Mouse (Mus musculus): ENCODE measurements around the gene Scgb1c1. TPM values are rescaled to one million over a fixed set of nuclear protein-coding genes. Genes with fewer than 3 reads are reported as not detected.

Scgb1c1 gene
- polyA plus RNA-seq, 1 experiment from 2014 or later: not detected

DNA sequence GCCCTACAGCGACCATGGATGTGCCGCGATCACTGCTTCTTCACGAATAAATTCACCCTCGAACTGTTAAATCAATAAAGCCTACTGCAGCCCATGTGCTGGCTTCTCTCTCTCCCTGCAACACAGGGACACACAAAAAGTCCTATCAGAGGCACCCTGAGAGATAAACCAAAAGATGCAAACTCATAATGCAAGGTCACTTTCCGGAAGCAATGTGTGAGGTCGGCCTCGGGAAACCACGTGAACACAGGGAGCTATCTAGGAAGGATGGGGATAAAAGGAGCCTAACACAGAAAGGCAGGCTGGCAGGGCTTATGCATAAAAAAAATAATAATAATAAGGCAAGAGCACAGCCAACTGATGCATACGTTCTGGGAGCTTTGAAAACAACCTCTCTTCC lies 1.3 kb downstream of the Scgb1c1 start:
- WGBS: 71% methylated on average over 10 of the region's 10 CpGs
- H3K4me2 ChIP-seq (ENCODE audit: low read length): no peak overlapping the region
- no peaks in the 10 kb centered on the region for H3K9me3 ChIP-seq (ENCODE audit: control insufficient read depth, low read length)
- ATAC-seq (ENCODE audit: insufficient number of reproducible peaks, insufficient read depth, low FRiP score, low read depth): no peak
- no peak overlapping the region for H3K27ac ChIP-seq (replicated peaks in 1 of 2; ENCODE audit: control insufficient read depth in 1 of 2, insufficient read depth in 1 of 2, low read depth in 2 of 2, low read length in 2 of 2)
- peaks cover 0 to 5% of the 10 kb centered on the region in 2 experiments; a peak in 3 of 4 replicates for H3K4me1 ChIP-seq (ENCODE audit: control insufficient read depth in 2 of 2, insufficient read depth in 2 of 2, low read length in 2 of 2)
- no peak overlapping the region for H3K9ac ChIP-seq (ENCODE audit: low read length)
- H3K4me3 ChIP-seq (ENCODE audit: control insufficient read depth in 1 of 2, insufficient read depth in 1 of 2, low read depth in 1 of 2, low read length in 2 of 2): no peak overlapping the region
- H3K27me3 ChIP-seq (ENCODE audit: control insufficient read depth, insufficient read depth, low read length): peaks cover 23% of the 10 kb centered on the region
- peaks cover 4% of the 10 kb centered on the region for H3K36me3 ChIP-seq (ENCODE audit: control insufficient read depth, insufficient read depth, low read length)

DNA sequence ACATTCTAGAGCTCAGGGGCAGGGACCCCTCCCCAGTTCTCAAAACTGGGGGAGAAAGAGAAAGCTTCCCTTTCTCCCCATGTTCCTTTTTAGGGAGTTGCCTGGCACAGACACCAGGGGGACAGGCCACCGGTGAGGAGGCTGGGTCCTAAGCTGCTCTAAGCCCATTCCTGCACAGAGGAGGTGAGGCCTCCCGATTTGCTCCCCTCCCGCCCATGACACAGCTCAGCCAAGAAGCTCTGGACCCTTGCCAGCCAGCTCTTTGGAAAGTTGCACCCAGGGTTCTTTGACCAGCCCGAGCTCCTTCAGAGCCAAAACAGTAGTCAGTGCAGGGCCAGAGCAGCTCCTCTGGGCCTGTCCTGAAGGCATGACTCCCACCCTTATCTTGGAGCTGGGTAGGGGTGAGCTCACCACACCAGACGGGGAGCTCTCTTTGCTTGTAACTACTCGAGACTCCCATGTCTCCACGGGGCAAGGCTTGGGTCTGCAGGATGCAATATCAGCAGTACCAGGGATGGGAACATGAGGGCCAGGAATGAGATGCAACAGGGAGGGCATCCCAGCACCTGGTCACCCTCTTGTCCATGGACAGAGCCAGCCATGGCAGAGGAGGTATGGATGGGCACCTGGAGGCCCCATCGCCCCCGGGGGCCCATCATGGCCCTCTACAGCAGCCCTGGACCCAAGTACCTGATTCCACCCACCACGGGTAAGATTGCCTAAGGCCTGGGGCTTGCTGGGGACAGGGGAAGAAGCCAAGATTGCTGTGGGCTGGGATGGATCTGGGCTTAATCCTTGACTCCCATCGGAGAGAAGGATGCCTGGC lies 2.6 kb downstream of the Scgb1c1 start, which contains the start of gene Odf3:
Odf3 (plus strand) TSS at position 51 of the 826 bp plus-strand sequence.
- Histone ChIP-seq H3K4me1 (ENCODE audit: control insufficient read depth in 2 of 2, insufficient read depth in 2 of 2, low read length in 2 of 2) (peaks cover 0 to 5% of the 10 kb centered on the region in 2 experiments; a peak in 3 of 4 replicates), H3K9me3 (ENCODE audit: control insufficient read depth, low read length) (no peaks in the 10 kb centered on the region), H3K4me3 (ENCODE audit: control insufficient read depth in 1 of 2, insufficient read depth in 1 of 2, low read depth in 1 of 2, low read length in 2 of 2) (no peak within 1 kb of the TSS), H3K27me3 (ENCODE audit: control insufficient read depth, insufficient read depth, low read length) (peaks cover 15% of the 10 kb centered on the region; the same call in 1 of the 2 replicates), H3K36me3 (ENCODE audit: control insufficient read depth, insufficient read depth, low read length) (peaks cover 15% of the 10 kb centered on the region), H3K4me2 (ENCODE audit: low read length) (no peak within 1 kb of the TSS), H3K9ac (ENCODE audit: low read length) (no peak within 1 kb of the TSS), H3K27ac (replicated peaks in 1 of 2; ENCODE audit: control insufficient read depth in 1 of 2, insufficient read depth in 1 of 2, low read depth in 2 of 2, low read length in 2 of 2) (no peak within 1 kb of the TSS)
- WGBS: 44% methylated on average over 11 of the region's 11 CpGs
- peak; percentile 41; the same call in 1 of the 2 replicates for ATAC-seq (ENCODE audit: insufficient number of reproducible peaks, insufficient read depth, low FRiP score, low read depth)

DNA sequence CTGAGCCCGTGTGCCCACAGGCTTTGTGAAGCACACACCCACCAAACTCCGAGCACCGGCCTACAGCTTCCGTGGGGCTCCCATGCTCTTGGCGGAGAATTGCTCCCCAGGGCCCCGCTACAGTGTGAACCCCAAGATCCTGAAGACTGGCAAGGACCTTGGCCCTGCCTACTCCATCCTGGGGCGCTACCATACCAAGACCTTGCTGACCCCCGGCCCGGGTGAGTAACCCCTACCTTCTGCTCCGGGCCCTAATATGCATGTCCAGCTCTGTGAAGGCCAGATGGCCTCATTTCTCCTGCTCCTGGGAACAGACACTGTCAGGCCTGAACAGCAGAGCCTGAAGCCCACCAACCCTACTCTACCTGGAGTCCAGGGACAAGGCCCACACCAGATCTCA lies 3.2 kb downstream of the Scgb1c1 start:
- no peak for ATAC-seq (ENCODE audit: insufficient number of reproducible peaks, insufficient read depth, low FRiP score, low read depth)
- peaks cover 21% of the 10 kb centered on the region for H3K36me3 ChIP-seq (ENCODE audit: control insufficient read depth, insufficient read depth, low read length)
- no peak overlapping the region for H3K4me2 ChIP-seq (ENCODE audit: low read length)
- no peaks in the 10 kb centered on the region for H3K9me3 ChIP-seq (ENCODE audit: control insufficient read depth, low read length)
- no peak overlapping the region for H3K27ac ChIP-seq (replicated peaks in 1 of 2; ENCODE audit: control insufficient read depth in 1 of 2, insufficient read depth in 1 of 2, low read depth in 2 of 2, low read length in 2 of 2)
- 89% methylated on average over 10 of the region's 10 CpGs for WGBS
- no peak overlapping the region for H3K9ac ChIP-seq (ENCODE audit: low read length)
- H3K27me3 ChIP-seq (ENCODE audit: control insufficient read depth, insufficient read depth, low read length): peaks cover 11% of the 10 kb centered on the region; the same call in 1 of the 2 replicates
- peaks cover 0 to 5% of the 10 kb centered on the region in 2 experiments; a peak in 3 of 4 replicates for H3K4me1 ChIP-seq (ENCODE audit: control insufficient read depth in 2 of 2, insufficient read depth in 2 of 2, low read length in 2 of 2)
- H3K4me3 ChIP-seq (ENCODE audit: control insufficient read depth in 1 of 2, insufficient read depth in 1 of 2, low read depth in 1 of 2, low read length in 2 of 2): no peak overlapping the region

DNA sequence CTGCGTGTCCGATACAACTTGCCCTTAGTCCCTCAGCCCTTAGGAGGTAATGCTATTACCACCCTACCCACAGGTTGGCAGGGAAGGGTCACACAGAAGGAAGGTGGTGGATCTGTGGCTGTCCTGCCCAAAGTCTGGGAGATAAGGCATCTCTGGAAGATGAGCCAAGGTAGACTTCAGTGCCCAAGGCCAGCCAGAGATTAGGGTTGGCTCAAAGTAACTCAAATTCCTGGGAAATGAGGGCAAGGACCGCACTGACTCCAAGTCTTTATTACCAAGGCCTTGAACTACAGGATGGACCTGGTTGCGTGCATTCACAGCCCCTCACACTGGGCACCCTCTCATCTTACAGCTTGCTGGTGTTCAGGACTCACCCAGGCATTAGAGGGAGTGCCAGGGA lies 6.6 kb downstream of the Scgb1c1 start:
- ATAC-seq (ENCODE audit: insufficient number of reproducible peaks, insufficient read depth, low FRiP score, low read depth): no peak
- Histone ChIP-seq H3K27me3 (ENCODE audit: control insufficient read depth, insufficient read depth, low read length) (no peaks in the 10 kb centered on the region), H3K4me1 (ENCODE audit: control insufficient read depth in 2 of 2, insufficient read depth in 2 of 2, low read length in 2 of 2) (peaks cover 7 to 8% of the 10 kb centered on the region in 2 experiments), H3K9ac (ENCODE audit: low read length) (no peak overlapping the region), H3K4me3 (ENCODE audit: control insufficient read depth in 1 of 2, insufficient read depth in 1 of 2, low read depth in 1 of 2, low read length in 2 of 2) (no peak overlapping the region), H3K36me3 (ENCODE audit: control insufficient read depth, insufficient read depth, low read length) (peaks cover 32% of the 10 kb centered on the region), H3K4me2 (ENCODE audit: low read length) (no peak overlapping the region), H3K9me3 (ENCODE audit: control insufficient read depth, low read length) (no peaks in the 10 kb centered on the region), H3K27ac (replicated peaks in 1 of 2; ENCODE audit: control insufficient read depth in 1 of 2, insufficient read depth in 1 of 2, low read depth in 2 of 2, low read length in 2 of 2) (no peak overlapping the region)
- 88% methylated on average over 4 of the region's 4 CpGs for WGBS

DNA sequence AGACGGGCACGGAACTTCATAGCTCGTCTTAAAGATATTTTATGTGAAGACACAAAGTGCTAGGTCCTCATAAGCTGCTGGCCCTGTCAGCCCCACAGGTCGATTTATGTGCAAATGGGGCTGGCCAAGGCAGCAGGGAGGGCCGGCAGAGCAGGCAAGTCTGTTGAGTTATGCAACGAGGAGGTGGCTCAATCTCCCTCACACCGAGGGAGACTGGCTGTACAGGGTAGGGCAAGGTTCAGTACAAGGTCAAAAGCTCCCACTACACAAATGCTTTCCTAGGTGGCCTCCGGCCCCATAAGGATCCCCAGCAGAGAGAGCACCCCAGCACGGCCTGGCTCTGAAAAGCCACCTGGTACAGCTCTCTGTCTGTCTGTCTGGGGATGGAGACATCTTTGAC lies 8.0 kb downstream of the Scgb1c1 start:
- H3K27ac ChIP-seq (replicated peaks in 1 of 2; ENCODE audit: control insufficient read depth in 1 of 2, insufficient read depth in 1 of 2, low read depth in 2 of 2, low read length in 2 of 2): no peak overlapping the region
- ATAC-seq (ENCODE audit: insufficient number of reproducible peaks, insufficient read depth, low FRiP score, low read depth): no peak
- no peak overlapping the region for H3K4me2 ChIP-seq (ENCODE audit: low read length)
- H3K27me3 ChIP-seq (ENCODE audit: control insufficient read depth, insufficient read depth, low read length): no peaks in the 10 kb centered on the region
- peaks cover 9 to 15% of the 10 kb centered on the region in 2 experiments for H3K4me1 ChIP-seq (ENCODE audit: control insufficient read depth in 2 of 2, insufficient read depth in 2 of 2, low read length in 2 of 2)
- H3K9ac ChIP-seq (ENCODE audit: low read length): no peak overlapping the region
- no peak overlapping the region for H3K4me3 ChIP-seq (ENCODE audit: control insufficient read depth in 1 of 2, insufficient read depth in 1 of 2, low read depth in 1 of 2, low read length in 2 of 2)
- H3K36me3 ChIP-seq (ENCODE audit: control insufficient read depth, insufficient read depth, low read length): peaks cover 33% of the 10 kb centered on the region
- no peaks in the 10 kb centered on the region for H3K9me3 ChIP-seq (ENCODE audit: control insufficient read depth, low read length)
- WGBS: 83% methylated on average over 9 of the region's 9 CpGs

DNA sequence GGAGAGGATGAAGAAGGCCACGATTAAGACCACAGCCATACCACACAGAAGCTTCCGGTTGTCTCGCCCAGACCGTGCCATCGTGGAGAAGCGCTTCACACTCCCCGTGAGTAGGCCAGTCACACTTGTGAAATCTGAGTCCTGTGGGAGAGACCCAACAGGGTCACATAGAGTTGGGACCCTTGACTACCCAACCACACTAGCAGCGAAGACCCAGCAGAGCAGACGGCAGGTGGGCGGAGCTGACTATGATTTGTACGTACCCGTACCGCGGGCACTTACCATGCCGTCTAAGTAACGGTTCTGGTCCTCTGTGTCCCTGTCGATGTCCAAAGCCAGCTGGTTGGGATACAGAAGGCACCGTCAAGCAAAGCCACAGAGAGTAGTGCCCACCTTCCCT lies 9.1 kb downstream of the Scgb1c1 start:
- H3K4me3 ChIP-seq (ENCODE audit: control insufficient read depth in 1 of 2, insufficient read depth in 1 of 2, low read depth in 1 of 2, low read length in 2 of 2): no peak overlapping the region
- H3K27me3 ChIP-seq (ENCODE audit: control insufficient read depth, insufficient read depth, low read length): no peaks in the 10 kb centered on the region
- peaks cover 11 to 21% of the 10 kb centered on the region in 2 experiments for H3K4me1 ChIP-seq (ENCODE audit: control insufficient read depth in 2 of 2, insufficient read depth in 2 of 2, low read length in 2 of 2)
- no peak overlapping the region for H3K4me2 ChIP-seq (ENCODE audit: low read length)
- WGBS: 94% methylated on average over 18 of the region's 18 CpGs
- no peak overlapping the region for H3K9ac ChIP-seq (ENCODE audit: low read length)
- H3K27ac ChIP-seq (replicated peaks in 1 of 2; ENCODE audit: control insufficient read depth in 1 of 2, insufficient read depth in 1 of 2, low read depth in 2 of 2, low read length in 2 of 2): no peak overlapping the region
- ATAC-seq (ENCODE audit: insufficient number of reproducible peaks, insufficient read depth, low FRiP score, low read depth): no peak
- H3K9me3 ChIP-seq (ENCODE audit: control insufficient read depth, low read length): no peaks in the 10 kb centered on the region
- H3K36me3 ChIP-seq (ENCODE audit: control insufficient read depth, insufficient read depth, low read length): peaks cover 43% of the 10 kb centered on the region

DNA sequence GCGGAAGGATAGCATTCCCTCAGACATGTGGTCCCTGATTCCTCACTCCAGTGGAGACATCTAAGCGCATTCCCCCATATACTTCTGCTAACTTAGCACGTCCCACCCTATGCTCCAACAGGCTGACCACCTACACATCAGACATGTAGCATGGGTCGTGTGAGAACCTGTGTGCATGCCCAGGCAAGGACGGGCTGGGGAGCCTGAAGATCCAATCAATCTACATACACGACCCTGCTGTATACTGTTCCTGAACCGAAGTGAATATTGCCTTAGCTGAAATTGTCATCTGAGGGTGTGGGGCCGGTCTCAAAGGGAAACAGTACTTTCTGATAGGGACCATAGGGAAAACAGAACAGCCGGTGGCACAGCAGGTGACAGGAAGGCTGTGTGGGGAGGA lies 9.8 kb downstream of the Scgb1c1 start:
- Histone ChIP-seq H3K27ac (replicated peaks in 1 of 2; ENCODE audit: control insufficient read depth in 1 of 2, insufficient read depth in 1 of 2, low read depth in 2 of 2, low read length in 2 of 2) (peak overlapping the region in 1 of 2 experiments; percentile 91; a peak in 1 of 4 replicates), H3K27me3 (ENCODE audit: control insufficient read depth, insufficient read depth, low read length) (no peaks in the 10 kb centered on the region), H3K9me3 (ENCODE audit: control insufficient read depth, low read length) (no peaks in the 10 kb centered on the region), H3K4me2 (ENCODE audit: low read length) (peak overlapping the region; percentile 83), H3K9ac (ENCODE audit: low read length) (peak overlapping the region; percentile 93), H3K36me3 (ENCODE audit: control insufficient read depth, insufficient read depth, low read length) (peaks cover 50% of the 10 kb centered on the region), H3K4me1 (ENCODE audit: control insufficient read depth in 2 of 2, insufficient read depth in 2 of 2, low read length in 2 of 2) (peaks cover 11 to 21% of the 10 kb centered on the region in 2 experiments), H3K4me3 (ENCODE audit: control insufficient read depth in 1 of 2, insufficient read depth in 1 of 2, low read depth in 1 of 2, low read length in 2 of 2) (peak overlapping the region; percentile 78 to 86)
- no peak for ATAC-seq (ENCODE audit: insufficient number of reproducible peaks, insufficient read depth, low FRiP score, low read depth)
- WGBS: 65% methylated on average over 9 of the region's 9 CpGs
